Mouse (Mus musculus) liver, adult 2 months (tissue): ENCODE measurements around the gene Zfp948. TPM values are rescaled to one million over a fixed set of nuclear protein-coding genes. Genes with fewer than 3 reads are reported as not detected.
"Not testable (repeated sequence)": the region's sequence is repeated elsewhere in the genome, so short reads cannot be mapped to it uniquely, and the experiment has no call there.

Source experiments
- DNase-seq: peaks from one replicate; pipeline ENCODE4 v3.0.0-alpha.2; 2011; ENCODE audit warnings: low read depth, low spot score; ENCODE audit errors: extremely low read depth
- H3K27ac ChIP-seq: fragments of 200-500 bp; replicated peaks from 2 replicates; pipeline ENCODE4 v1.5.1; 2012; ENCODE audit warnings: low read depth, mild to moderate bottlenecking, control low read depth, inconsistent platforms, low read length; ENCODE audit not compliant: insufficient read depth
- H3K27me3 ChIP-seq: fragments of 200-500 bp; 2 replicates; pipeline ENCODE4 v1.6.1; 2012; ENCODE audit warnings: mild to moderate bottlenecking, moderate library complexity, low read length, inconsistent platforms; ENCODE audit not compliant: control insufficient read depth, insufficient read depth
- H3K36me3 ChIP-seq: fragments of 200-500 bp; 2 replicates; pipeline ENCODE4 v1.6.1; 2012; ENCODE audit warnings: low read length, inconsistent platforms; ENCODE audit not compliant: control insufficient read depth, insufficient read depth
- H3K4me1 ChIP-seq: fragments of 200-500 bp; 2 replicates; pipeline ENCODE4 v1.6.1; 2011; ENCODE audit warnings: low read length; ENCODE audit not compliant: control insufficient read depth, insufficient read depth
- H3K4me3 ChIP-seq: fragments of 200-500 bp; 2 replicates; pipeline ENCODE4 v1.5.1; 2011; ENCODE audit warnings: low read depth, mild to moderate bottlenecking, control low read depth, low read length, moderate library complexity; ENCODE audit not compliant: insufficient read depth
- H3K79me2 ChIP-seq: fragments of 200-500 bp; 2 replicates; pipeline ENCODE4 v1.6.1; 2012; ENCODE audit warnings: inconsistent platforms, mild to moderate bottlenecking, low read length, moderate library complexity; ENCODE audit not compliant: control insufficient read depth, insufficient read depth
- H3K9ac ChIP-seq: fragments of 200-500 bp; 2 replicates; pipeline ENCODE4 v1.6.1; 2012; ENCODE audit warnings: low read depth, mild to moderate bottlenecking, control low read depth, inconsistent platforms, low read length
- CTCF ChIP-seq: fragments of 200-500 bp; IDR thresholded peaks from 2 replicates; pipeline ENCODE4 v1.5.1; 2011; ENCODE audit warnings: low read depth, low read length, control low read depth
- POLR2A ChIP-seq: fragments of 200-500 bp; IDR thresholded peaks from 2 replicates; pipeline ENCODE4 v1.6.1; 2011; ENCODE audit warnings: low read length, control low read depth; ENCODE audit not compliant: insufficient read depth; ENCODE audit errors: extremely low read depth
- WGBS: fragments of 180-500 bp; shearing (Covaris S2); methylation state at CpG from one replicate; pipeline ENCODE4 v1.1.7; 2018; 5-methylcytosine and 5-hydroxymethylcytosine counted together
- polyA plus RNA-seq: library from polyadenylated mRNA; depleted of rRNA; stranded (reverse); fragments of >200 nt; gene quantifications from 2 replicates; pipeline ENCODE4 v1.2.3, GENCODE M21; 2012; rRNA removed
- total RNA-seq: library from RNA; depleted of rRNA; stranded (reverse); fragments of >200 nt; gene quantifications from 2 replicates; pipeline ENCODE4 v1.2.3, GENCODE M21; 2014; rRNA removed

The Zfp948 gene
- total and polyA plus RNA-seq, 2 experiments: 0.51 to 3.0 TPM

DNA sequence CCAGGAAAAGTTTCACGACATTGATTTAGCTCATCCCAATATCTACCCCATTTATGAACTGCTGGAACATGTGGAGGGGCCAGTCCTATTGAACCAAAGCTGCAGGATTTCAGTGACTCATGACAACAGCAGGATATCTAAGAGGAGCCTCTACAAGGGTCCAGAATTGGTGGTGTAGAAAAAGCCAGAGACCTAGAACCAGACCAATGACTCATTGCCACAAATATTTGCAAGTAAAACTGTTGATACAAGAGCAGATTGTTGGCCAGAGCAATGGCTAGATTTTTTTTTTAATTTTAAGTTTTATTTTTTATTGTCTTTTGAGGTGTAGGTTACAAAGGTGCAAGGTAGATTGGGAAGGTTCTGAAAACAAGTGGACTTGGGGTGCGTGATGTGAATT lies 18.7 kb downstream of the Zfp948 start:
- no peaks in the 10 kb centered on the region for H3K4me1 ChIP-seq
- no peak overlapping the region for H3K9ac ChIP-seq
- no peaks in the 10 kb centered on the region for H3K79me2 ChIP-seq
- TF ChIP-seq CTCF (no peak), POLR2A (no peak)
- peaks cover 43% of the 10 kb centered on the region for H3K36me3 ChIP-seq
- H3K27me3 ChIP-seq: no peaks in the 10 kb centered on the region; the same call in 1 of the 2 replicates
- 99% methylated on average over 2 of the region's 2 CpGs for WGBS
- DNase-seq: no peak
- H3K27ac ChIP-seq: no peak overlapping the region
- no peak overlapping the region for H3K4me3 ChIP-seq

DNA sequence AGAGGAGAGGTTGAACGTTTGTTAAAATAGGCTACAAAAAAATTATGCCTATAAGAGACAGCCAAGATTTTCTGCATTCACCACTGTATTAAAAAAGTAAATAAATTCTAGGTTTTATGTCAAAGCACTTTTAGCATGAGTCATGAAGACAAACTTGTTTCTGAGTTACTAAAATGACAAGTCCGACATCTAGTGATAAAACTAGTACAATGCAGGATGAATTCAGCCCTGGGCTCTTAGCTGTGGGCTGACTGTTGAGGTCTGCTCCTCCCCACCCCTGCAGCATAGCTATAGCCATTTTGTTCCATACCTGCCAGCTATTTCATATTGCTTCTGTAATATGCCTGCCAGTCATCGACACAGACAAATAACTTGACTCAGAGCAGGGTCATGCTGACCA lies 49.5 kb downstream of the Zfp948 start:
- H3K36me3 ChIP-seq: no peaks in the 10 kb centered on the region
- H3K9ac ChIP-seq: no peak overlapping the region
- TF ChIP-seq POLR2A (no peak), CTCF (no peak)

DNA sequence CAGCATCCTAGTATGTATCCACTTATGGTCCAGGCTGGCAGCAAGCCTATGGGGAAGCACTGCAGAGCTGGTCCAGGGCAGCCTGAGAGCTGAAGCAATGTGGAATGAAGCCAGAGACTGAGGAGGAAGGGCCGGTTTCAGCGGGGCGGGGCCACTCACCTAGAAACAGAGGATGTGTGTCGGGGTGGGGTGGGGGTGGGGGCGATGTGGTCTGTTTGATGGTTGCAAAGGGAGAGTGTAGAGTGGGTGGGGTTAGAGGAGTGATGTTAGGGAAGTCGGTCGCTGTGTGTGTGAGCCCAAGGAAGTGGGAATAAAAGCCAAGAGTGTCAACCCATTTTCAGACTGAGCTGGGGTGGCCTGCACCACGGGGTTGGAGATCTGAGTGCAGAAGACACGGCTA lies 50.5 kb downstream of the Zfp948 start:
- Histone ChIP-seq H3K4me3 (no peak overlapping the region), H3K79me2 (no peaks in the 10 kb centered on the region), H3K9ac (no peak overlapping the region), H3K27ac (no peak overlapping the region), H3K27me3 (no peaks in the 10 kb centered on the region; the same call in 1 of the 2 replicates), H3K36me3 (no peaks in the 10 kb centered on the region), H3K4me1 (no peaks in the 10 kb centered on the region)
- 14% methylated on average over 9 of the region's 9 CpGs for WGBS
- TF ChIP-seq CTCF (no peak), POLR2A (no peak)
- DNase-seq: no peak

More for the DNA sequence above, 49.5 kb downstream of the Zfp948 start:
- H3K27ac ChIP-seq: no peak overlapping the region
- no peak for DNase-seq
- no peaks in the 10 kb centered on the region for H3K79me2 ChIP-seq
- H3K4me3 ChIP-seq: no peak overlapping the region
- H3K27me3 ChIP-seq: no peaks in the 10 kb centered on the region; the same call in 1 of the 2 replicates
- WGBS: 77% methylated on average over 3 of the region's 3 CpGs
- no peaks in the 10 kb centered on the region for H3K4me1 ChIP-seq

- no peak for DNase-seq
- Histone ChIP-seq H3K79me2 (no peaks in the 10 kb centered on the region), H3K4me1 (no peaks in the 10 kb centered on the region), H3K27ac (no peak overlapping the region), H3K9ac (no peak overlapping the region), H3K27me3 (no peaks in the 10 kb centered on the region), H3K36me3 (no peaks in the 10 kb centered on the region), H3K4me3 (no peak overlapping the region)
- 0% methylated on average over 1 of the region's 3 CpGs for WGBS
- TF ChIP-seq POLR2A: no peak
- TF ChIP-seq CTCF: no peak
Observed at GRCm38 (mm10) chr17:21623647-21624046, 56.8 kb downstream of the Zfp948 start.

DNA sequence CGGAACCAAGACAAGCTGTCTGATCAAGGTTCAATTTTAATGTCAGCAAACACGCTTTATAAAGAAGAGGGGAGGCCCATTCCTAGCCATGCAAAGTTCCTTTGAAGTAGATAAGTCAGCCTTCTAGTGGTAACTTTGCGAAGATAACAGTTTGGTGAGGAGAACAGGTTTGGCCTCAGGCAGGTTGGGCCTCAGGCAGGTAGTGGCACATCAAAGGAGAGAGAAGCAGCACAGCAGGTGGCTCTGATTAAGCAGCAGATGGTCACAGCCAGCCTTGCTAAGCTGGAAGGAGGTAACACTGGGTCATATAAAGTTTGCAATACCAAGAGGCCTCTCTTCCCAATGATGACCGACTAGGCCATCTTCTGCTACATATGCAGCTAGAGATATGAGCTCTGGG lies 69.0 kb downstream of the Zfp948 start:
- WGBS: 56% methylated on average over 4 of the region's 4 CpGs
- DNase-seq, H3K9ac ChIP-seq, H3K4me1 ChIP-seq, H3K36me3 ChIP-seq, H3K27me3 ChIP-seq, H3K79me2 ChIP-seq, H3K27ac ChIP-seq, H3K4me3 ChIP-seq: not testable (repeated sequence)

Other genes starting within 250 kb of the Zfp948 start
- gene Zfp677, start 183.3 kb upstream of the Zfp948 start, total RNA-seq: 0.67 and 0.74 TPM in 2 replicates
- gene Zfp677, start 183.3 kb upstream of the Zfp948 start, polyA plus RNA-seq: 0.05 and 0.09 TPM in 2 replicates
- 2.1 and 2.8 TPM in 2 replicates for gene Zfp54, start 143.8 kb upstream of the Zfp948 start, total RNA-seq
- 0.29 and 0.66 TPM in 2 replicates for gene Zfp54, start 143.8 kb upstream of the Zfp948 start, polyA plus RNA-seq
- 3.8 and 4.4 TPM in 2 replicates for gene Zfp51, start 116.6 kb upstream of the Zfp948 start, total RNA-seq
- 0.28 and 0.50 TPM in 2 replicates for gene Zfp51, start 116.6 kb upstream of the Zfp948 start, polyA plus RNA-seq
- gene Zfp53, start 78.0 kb upstream of the Zfp948 start, total RNA-seq: 3.8 and 4.3 TPM in 2 replicates
- 0.95 and 1.2 TPM in 2 replicates for gene Zfp53, start 78.0 kb upstream of the Zfp948 start, polyA plus RNA-seq
- gene Zfp52, start 31.5 kb upstream of the Zfp948 start, total RNA-seq: 0.94 and 1.3 TPM in 2 replicates
- gene Zfp52, start 31.5 kb upstream of the Zfp948 start, polyA plus RNA-seq: not detected in 2 replicates
- 3.2 and 3.6 TPM in 2 replicates for gene Zfp983, start 83.6 kb downstream of the Zfp948 start, total RNA-seq
- 0.42 and 0.55 TPM in 2 replicates for gene Zfp983, start 83.6 kb downstream of the Zfp948 start, polyA plus RNA-seq
- gene Gm10226, start 124.9 kb downstream of the Zfp948 start, total RNA-seq: 1.8 and 7.8 TPM in 2 replicates
- gene Gm10226, start 124.9 kb downstream of the Zfp948 start, polyA plus RNA-seq: not detected in 2 replicates
- gene Zfp760, start 140.7 kb downstream of the Zfp948 start, total RNA-seq: 3.6 and 4.8 TPM in 2 replicates
- gene Zfp760, start 140.7 kb downstream of the Zfp948 start, polyA plus RNA-seq: 0.31 and 0.40 TPM in 2 replicates
- 4.1 and 7.2 TPM in 2 replicates for gene Zfp229, start 163.8 kb downstream of the Zfp948 start, total RNA-seq
- gene Zfp229, start 163.8 kb downstream of the Zfp948 start, polyA plus RNA-seq: 1.6 and 2.4 TPM in 2 replicates